Mouse (Mus musculus): ENCODE results near the gene Irgm1. TPM values are rescaled to one million over a fixed set of nuclear protein-coding genes. Genes with fewer than 3 reads are reported as not detected.
"Not testable (repeated sequence)": the region's sequence is repeated elsewhere in the genome, so short reads cannot be mapped to it uniquely, and the experiment has no call there.

Irgm1 gene
- polyA plus RNA-seq, 1 experiment from 2014 or later: 18.3 TPM

DNA sequence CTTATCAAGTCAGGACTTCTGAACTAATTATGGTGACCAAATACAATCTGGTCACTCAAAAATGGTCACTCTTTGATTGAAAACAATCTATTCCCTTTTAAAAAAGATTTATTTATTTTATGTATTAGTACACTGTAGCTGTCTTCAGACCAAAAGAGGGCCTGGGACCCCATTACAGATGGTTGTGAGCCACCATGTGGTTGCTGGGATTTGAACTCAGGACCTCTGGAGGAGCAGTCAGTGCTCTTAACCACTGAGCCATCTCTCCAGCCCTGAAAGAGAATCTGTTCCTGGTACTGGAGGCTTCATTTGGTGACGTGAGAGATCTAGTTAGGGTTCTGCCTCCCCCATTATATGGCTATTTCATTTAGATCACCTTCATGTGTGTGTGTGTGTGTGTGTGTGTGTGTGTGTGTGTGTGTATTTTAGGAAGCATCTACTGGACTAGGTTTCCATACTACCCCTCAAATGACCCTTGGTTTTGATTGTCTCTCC, 3.9 kb upstream of the Irgm1 start:
- 90% methylated on average over 1 of the region's 1 CpGs for WGBS
- H3K9ac ChIP-seq (replicated peaks; ENCODE audit: low read length); H3K9me3 ChIP-seq (ENCODE audit: low read length); H3K4me3 ChIP-seq (ENCODE audit: low read length); H3K36me3 ChIP-seq (ENCODE audit: insufficient read depth, low read length); H3K27ac ChIP-seq (ENCODE audit: low read length); H3K27me3 ChIP-seq (ENCODE audit: insufficient read depth, low read length); ATAC-seq (ENCODE audit: low FRiP score, low TSS enrichment); H3K4me2 ChIP-seq (replicated peaks; ENCODE audit: low read depth, low read length): not testable (repeated sequence)
- H3K4me1 ChIP-seq (ENCODE audit: insufficient read depth, low read length): peaks cover 22% of the 10 kb centered on the region

DNA sequence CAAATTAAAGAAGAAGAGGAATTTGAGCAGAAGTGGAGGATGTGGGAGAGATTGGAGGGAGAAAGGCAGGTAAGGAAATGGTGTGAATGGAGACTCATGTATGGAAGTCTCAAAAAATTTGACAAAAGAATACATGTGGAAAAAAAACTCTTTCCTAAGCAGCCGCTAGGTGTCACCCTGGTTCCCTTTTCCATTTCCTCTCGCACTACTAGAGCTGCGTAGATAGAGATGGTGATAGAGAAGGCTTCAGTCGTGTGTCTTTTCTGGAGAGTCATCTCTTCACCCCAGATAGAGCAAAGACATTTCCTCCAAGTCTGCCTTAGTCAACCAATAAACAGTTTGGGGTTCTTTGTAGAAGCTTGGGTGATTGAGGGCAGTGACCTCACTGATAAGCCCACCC, 3.0 kb upstream of the Irgm1 start:
- Histone ChIP-seq H3K36me3 (ENCODE audit: insufficient read depth, low read length) (no peaks in the 10 kb centered on the region), H3K4me1 (ENCODE audit: insufficient read depth, low read length) (peaks cover 30% of the 10 kb centered on the region), H3K4me3 (ENCODE audit: low read length) (no peak overlapping the region), H3K27me3 (ENCODE audit: insufficient read depth, low read length) (no peaks in the 10 kb centered on the region), H3K9me3 (ENCODE audit: low read length) (no peaks in the 10 kb centered on the region), H3K9ac (replicated peaks; ENCODE audit: low read length) (no peak overlapping the region), H3K4me2 (replicated peaks; ENCODE audit: low read depth, low read length) (no peak overlapping the region), H3K27ac (ENCODE audit: low read length) (no peak overlapping the region)
- 0% methylated on average over 4 of the region's 4 CpGs for WGBS
- ATAC-seq (ENCODE audit: low FRiP score, low TSS enrichment): peak; percentile 40; the same call in 1 of the 2 replicates

DNA sequence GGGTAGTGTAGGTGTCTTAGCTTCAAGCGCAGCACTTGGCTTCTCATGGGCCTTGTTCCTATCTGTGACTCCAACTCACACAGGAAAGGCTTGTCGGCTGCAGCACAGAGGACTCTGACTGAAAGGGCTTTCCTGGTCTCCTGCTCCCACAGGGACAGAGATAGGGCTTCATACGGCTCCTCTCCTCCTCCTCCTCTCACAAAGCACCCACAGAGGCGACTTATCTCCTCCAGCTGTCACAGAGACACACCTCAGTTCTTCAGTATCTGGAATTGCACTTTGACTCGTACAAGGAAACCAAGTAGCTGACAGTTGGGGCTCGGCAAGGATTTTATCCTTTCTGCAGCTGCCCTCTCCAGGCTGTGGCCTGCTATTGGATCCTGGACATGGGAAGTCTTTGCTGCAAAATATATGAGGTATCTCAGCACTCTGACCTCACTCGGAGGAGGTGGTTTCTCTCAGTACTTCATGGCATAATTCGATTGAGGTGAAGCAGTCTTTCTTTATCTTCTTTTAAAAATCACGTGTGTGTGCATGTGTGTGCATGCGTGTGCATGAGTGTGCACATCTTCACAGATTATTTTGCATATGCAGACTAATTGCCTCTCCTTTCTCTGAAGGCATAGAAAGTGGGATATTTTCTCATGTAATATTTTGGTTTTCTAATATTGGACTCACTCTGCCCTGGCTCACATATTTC, 2.3 kb upstream of the Irgm1 start:
- H3K4me1 ChIP-seq (ENCODE audit: insufficient read depth, low read length): peaks cover 34% of the 10 kb centered on the region
- H3K36me3 ChIP-seq (ENCODE audit: insufficient read depth, low read length): no peaks in the 10 kb centered on the region
- ATAC-seq (ENCODE audit: low FRiP score, low TSS enrichment): no peak
- no peaks in the 10 kb centered on the region for H3K27me3 ChIP-seq (ENCODE audit: insufficient read depth, low read length)
- H3K4me2 ChIP-seq (replicated peaks; ENCODE audit: low read depth, low read length): no peak overlapping the region
- no peak overlapping the region for H3K4me3 ChIP-seq (ENCODE audit: low read length)
- H3K27ac ChIP-seq (ENCODE audit: low read length): no peak overlapping the region
- WGBS: 53% methylated on average over 10 of the region's 10 CpGs
- no peaks in the 10 kb centered on the region for H3K9me3 ChIP-seq (ENCODE audit: low read length)
- no peak overlapping the region for H3K9ac ChIP-seq (replicated peaks; ENCODE audit: low read length)

DNA sequence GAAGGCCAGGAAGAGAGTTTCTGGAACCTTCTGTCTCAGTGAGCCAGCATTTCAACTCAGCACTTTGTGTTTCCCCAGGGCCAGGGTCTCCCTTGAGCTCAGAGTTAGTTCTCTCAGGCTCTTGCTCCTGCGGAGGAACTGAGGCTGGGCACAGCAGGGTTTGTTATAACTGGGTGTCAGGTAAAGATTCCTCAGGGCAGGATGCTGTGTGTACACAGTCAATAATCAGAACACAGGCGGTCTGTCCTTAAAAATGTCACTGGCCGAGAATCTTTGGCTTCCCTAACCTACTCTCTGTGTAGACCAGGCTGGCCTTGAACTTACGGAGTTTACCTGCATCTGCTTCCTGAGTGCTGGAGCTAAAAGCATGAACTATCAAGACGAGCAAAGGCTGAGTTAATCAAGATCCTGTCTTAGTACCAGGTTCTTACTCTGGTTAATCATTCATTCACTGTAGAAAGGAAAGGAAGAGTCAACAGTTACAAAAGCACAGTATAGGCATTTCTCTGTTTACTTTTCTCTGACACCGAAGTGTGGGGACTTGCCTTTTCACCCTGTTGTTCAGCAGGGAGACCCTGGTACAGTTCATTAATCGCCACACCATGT, 1.3 kb upstream of the Irgm1 start:
- H3K27ac ChIP-seq (ENCODE audit: low read length): peak overlapping the region; percentile 61
- 65% methylated on average over 7 of the region's 7 CpGs for WGBS

DNA sequence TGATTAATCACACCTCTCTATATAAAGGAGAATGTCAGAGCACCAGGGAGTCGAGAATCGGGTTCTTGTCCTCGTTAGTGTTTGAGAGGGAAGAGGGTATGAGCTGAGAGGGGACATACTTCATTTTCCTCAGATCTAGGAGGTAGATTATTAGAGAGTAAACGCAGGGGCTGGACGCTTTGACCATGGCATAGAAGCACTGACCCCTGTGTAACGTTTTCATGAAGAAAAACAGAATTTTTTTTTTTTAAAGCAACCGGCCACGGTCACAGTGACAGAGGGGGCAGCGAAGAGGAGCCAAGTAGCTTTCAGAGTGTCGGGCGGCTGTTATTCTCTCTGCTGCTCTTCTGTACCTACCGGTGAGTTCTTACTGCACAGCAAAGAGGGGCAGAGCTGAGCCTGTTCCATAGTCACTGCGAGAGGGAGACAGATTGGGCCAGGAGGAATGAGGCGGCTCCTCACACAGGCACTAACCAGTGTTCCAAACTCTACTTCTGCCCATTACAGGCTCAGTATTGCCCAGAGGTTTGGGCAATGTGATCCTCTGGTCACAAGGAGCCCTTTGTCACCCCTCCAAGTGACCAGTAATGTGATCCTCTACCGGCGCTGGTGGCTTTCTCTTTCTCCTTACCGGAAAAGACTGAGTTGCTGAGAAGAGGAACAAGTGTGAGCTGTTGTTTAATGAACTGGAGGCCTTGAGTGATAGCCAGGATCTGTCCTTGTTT, 496 bp upstream of the Irgm1 start:
- peak; percentile 50 for ATAC-seq (ENCODE audit: low FRiP score, low TSS enrichment)
- 5% methylated on average over 17 of the region's 17 CpGs for WGBS
- H3K9ac ChIP-seq (replicated peaks; ENCODE audit: low read length): peak overlapping the region; percentile 69
- peak overlapping the region; percentile 54 for H3K4me3 ChIP-seq (ENCODE audit: low read length)
- H3K9me3 ChIP-seq (ENCODE audit: low read length): no peaks in the 10 kb centered on the region
- H3K27ac ChIP-seq (ENCODE audit: low read length): peak overlapping the region; percentile 61
- H3K36me3 ChIP-seq (ENCODE audit: insufficient read depth, low read length): no peaks in the 10 kb centered on the region; the same call in 1 of the 2 replicates
- H3K4me2 ChIP-seq (replicated peaks; ENCODE audit: low read depth, low read length): peak overlapping the region; percentile 88
- no peaks in the 10 kb centered on the region for H3K27me3 ChIP-seq (ENCODE audit: insufficient read depth, low read length)
- H3K4me1 ChIP-seq (ENCODE audit: insufficient read depth, low read length): peaks cover 34% of the 10 kb centered on the region

More for the DNA sequence above, 1.3 kb upstream of the Irgm1 start:
- Histone ChIP-seq H3K27me3 (ENCODE audit: insufficient read depth, low read length) (no peaks in the 10 kb centered on the region), H3K4me3 (ENCODE audit: low read length) (0 out of 2 replicates have a peak overlapping the region, but pooled peaks have one; percentile 54), H3K36me3 (ENCODE audit: insufficient read depth, low read length) (no peaks in the 10 kb centered on the region), H3K4me2 (replicated peaks; ENCODE audit: low read depth, low read length) (peak overlapping the region; percentile 88; the same call in 1 of the 2 replicates), H3K9ac (replicated peaks; ENCODE audit: low read length) (peak overlapping the region; percentile 69; the same call in 1 of the 2 replicates), H3K4me1 (ENCODE audit: insufficient read depth, low read length) (peaks cover 34% of the 10 kb centered on the region), H3K9me3 (ENCODE audit: low read length) (no peaks in the 10 kb centered on the region)
- no peak for ATAC-seq (ENCODE audit: low FRiP score, low TSS enrichment)

DNA sequence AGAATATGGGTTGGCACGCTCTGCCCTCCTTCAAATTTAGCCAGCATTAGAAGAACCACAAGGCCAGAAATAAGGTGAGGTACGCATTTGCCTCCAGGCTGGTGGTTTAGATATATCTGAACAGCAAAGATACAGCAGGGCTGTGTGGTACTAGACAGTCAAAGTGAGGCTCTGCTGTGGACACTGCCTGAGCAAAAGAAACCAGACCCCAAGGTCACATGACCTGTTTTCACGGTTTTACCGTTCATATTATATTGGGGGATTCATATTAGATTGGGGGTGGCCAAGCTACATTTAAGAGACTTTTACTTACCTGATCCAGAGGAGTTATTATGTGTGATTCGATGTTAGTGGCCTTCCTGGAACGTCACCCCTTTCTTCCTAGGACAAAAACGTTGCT, 702 bp downstream of the Irgm1 start:
- Histone ChIP-seq H3K9me3 (ENCODE audit: low read length) (no peaks in the 10 kb centered on the region), H3K4me1 (ENCODE audit: insufficient read depth, low read length) (peaks cover 34% of the 10 kb centered on the region), H3K4me2 (replicated peaks; ENCODE audit: low read depth, low read length) (peak overlapping the region; percentile 88), H3K27ac (ENCODE audit: low read length) (peak overlapping the region; percentile 61), H3K27me3 (ENCODE audit: insufficient read depth, low read length) (no peaks in the 10 kb centered on the region), H3K9ac (replicated peaks; ENCODE audit: low read length) (peak overlapping the region; percentile 69), H3K36me3 (ENCODE audit: insufficient read depth, low read length) (peaks cover 8% of the 10 kb centered on the region; the same call in 1 of the 2 replicates), H3K4me3 (ENCODE audit: low read length) (peak overlapping the region; percentile 54)
- no peak for ATAC-seq (ENCODE audit: low FRiP score, low TSS enrichment)
- WGBS: 33% methylated on average over 7 of the region's 7 CpGs

DNA sequence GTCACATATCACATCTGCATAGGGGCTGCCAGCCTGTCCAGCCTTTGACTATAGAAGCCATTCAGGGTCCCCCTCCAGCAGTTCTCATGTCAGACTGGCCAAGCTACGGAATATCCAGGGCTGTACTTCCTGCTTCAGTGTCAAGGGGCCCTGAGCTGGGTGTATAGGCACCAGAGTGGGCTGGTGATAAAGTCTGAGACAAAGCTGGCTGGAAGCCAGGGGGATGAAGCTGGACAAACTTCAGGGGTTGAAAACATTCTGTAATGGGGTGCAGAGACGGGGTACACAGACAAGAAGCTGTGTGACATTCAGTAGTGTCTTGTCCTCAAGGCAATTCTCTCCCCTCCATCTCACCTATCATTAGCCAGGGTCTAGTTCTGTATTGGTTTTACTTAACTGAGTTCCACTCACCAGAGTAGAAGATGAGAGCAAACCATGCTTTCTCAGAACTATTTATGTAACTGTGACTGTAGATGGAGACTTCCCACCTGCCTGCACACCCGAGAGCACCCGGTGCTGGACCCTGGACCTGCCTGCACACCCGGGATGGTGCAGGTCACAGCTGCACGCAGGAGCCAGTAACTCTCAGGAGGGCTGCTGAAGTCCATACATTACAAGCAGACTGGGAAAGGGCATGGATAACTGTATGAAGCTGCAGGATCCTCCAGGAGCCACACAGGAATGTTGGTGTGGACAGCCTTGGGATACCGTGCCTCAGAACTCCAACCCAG, 1.9 kb downstream of the Irgm1 start:
- no peak for ATAC-seq (ENCODE audit: low FRiP score, low TSS enrichment)
- H3K4me2 ChIP-seq (replicated peaks; ENCODE audit: low read depth, low read length): peak overlapping the region; percentile 88
- peaks cover 34% of the 10 kb centered on the region for H3K4me1 ChIP-seq (ENCODE audit: insufficient read depth, low read length)
- no peaks in the 10 kb centered on the region for H3K9me3 ChIP-seq (ENCODE audit: low read length)
- peak overlapping the region; percentile 54 for H3K4me3 ChIP-seq (ENCODE audit: low read length)
- H3K27me3 ChIP-seq (ENCODE audit: insufficient read depth, low read length): no peaks in the 10 kb centered on the region
- peak overlapping the region; percentile 42 for H3K9ac ChIP-seq (replicated peaks; ENCODE audit: low read length)
- H3K36me3 ChIP-seq (ENCODE audit: insufficient read depth, low read length): peaks cover 16% of the 10 kb centered on the region
- WGBS: 59% methylated on average over 7 of the region's 7 CpGs
- peak overlapping the region; percentile 36; the same call in 1 of the 2 replicates for H3K27ac ChIP-seq (ENCODE audit: low read length)

DNA sequence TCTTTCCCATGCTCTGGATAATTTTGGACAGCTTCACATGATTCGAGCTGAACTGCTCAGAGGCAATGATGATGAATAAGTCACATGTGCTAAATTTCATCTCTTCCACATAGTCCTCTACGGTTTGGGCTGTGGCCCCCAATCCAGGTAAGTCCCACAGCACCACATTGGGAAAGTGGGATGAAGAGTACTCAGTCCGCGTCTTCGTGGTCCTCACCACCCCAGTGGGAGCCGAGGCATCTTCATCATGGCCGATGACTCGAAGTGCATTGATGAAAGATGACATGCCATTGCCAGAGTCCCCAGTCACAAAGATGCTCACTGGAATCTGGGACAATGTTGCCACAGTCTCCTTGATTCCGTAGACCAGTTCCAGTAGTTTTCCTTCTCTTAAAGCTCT, 5.0 kb downstream of the Irgm1 start:
- Histone ChIP-seq H3K9me3 (ENCODE audit: low read length) (no peaks in the 10 kb centered on the region), H3K4me2 (replicated peaks; ENCODE audit: low read depth, low read length) (no peak overlapping the region), H3K27me3 (ENCODE audit: insufficient read depth, low read length) (no peaks in the 10 kb centered on the region), H3K36me3 (ENCODE audit: insufficient read depth, low read length) (peaks cover 21% of the 10 kb centered on the region), H3K4me1 (ENCODE audit: insufficient read depth, low read length) (peaks cover 17% of the 10 kb centered on the region; the same call in 1 of the 2 replicates), H3K27ac (ENCODE audit: low read length) (no peak overlapping the region), H3K9ac (replicated peaks; ENCODE audit: low read length) (no peak overlapping the region), H3K4me3 (ENCODE audit: low read length) (no peak overlapping the region)
- no peak for ATAC-seq (ENCODE audit: low FRiP score, low TSS enrichment)
- WGBS: 96% methylated on average over 9 of the region's 9 CpGs

DNA sequence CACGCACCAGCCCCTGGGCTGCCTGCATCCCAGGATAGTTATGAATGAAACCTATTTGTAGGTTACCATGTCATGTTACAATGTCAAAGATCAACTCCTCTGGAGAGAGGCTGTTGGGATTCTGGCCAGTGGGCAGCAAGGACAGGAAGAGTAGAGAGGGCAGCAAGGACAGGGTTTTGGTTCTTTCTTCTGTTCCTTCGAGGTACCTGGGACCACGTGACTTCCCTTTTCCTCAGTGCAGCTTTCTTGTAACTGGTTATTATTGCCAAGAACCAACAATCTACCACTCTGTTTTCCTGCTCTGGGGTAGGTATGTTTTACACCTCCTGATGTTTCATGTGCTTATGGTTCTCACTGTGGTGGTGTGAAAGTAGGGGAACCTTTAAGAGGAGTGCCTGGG, 7.7 kb downstream of the Irgm1 start:
- Histone ChIP-seq H3K4me1 (ENCODE audit: insufficient read depth, low read length) (peaks cover 2% of the 10 kb centered on the region), H3K36me3 (ENCODE audit: insufficient read depth, low read length) (peaks cover 21% of the 10 kb centered on the region), H3K27ac (ENCODE audit: low read length) (no peak overlapping the region), H3K9ac (replicated peaks; ENCODE audit: low read length) (no peak overlapping the region), H3K27me3 (ENCODE audit: insufficient read depth, low read length) (no peaks in the 10 kb centered on the region), H3K9me3 (ENCODE audit: low read length) (no peaks in the 10 kb centered on the region), H3K4me3 (ENCODE audit: low read length) (no peak overlapping the region), H3K4me2 (replicated peaks; ENCODE audit: low read depth, low read length) (no peak overlapping the region)
- 84% methylated on average over 3 of the region's 3 CpGs for WGBS
- ATAC-seq (ENCODE audit: low FRiP score, low TSS enrichment): no peak

Data from kidney, embryonic 16.5 days (tissue).